Mouse (Mus musculus): ENCODE data around the gene Prss12. TPM values are rescaled to one million over a fixed set of nuclear protein-coding genes. Genes with fewer than 3 reads are reported as not detected.

The Prss12 gene
- polyA plus RNA-seq, 1 experiment from 2014 or later = 19.3 TPM

- H3K4me2 ChIP-seq (ENCODE audit: low read depth, low read length) = no peak overlapping the region
- H3K4me3 ChIP-seq (ENCODE audit: low read length) = no peak overlapping the region
- WGBS = 65% methylated on average over 6 of the region's 6 CpGs
- ATAC-seq (ENCODE audit: low read depth) = no peak
- no peaks in the 10 kb centered on the region for H3K27me3 ChIP-seq (ENCODE audit: control insufficient read depth, insufficient read depth, low read depth, low read length)
- no peak overlapping the region for H3K27ac ChIP-seq (ENCODE audit: low read length)
- no peaks in the 10 kb centered on the region for H3K4me1 ChIP-seq (replicated peaks; ENCODE audit: control insufficient read depth, insufficient read depth, low read length)
- no peaks in the 10 kb centered on the region for H3K36me3 ChIP-seq (ENCODE audit: control insufficient read depth, insufficient read depth, low read length)
- H3K9ac ChIP-seq (ENCODE audit: low read length) = no peak overlapping the region
- no peaks in the 10 kb centered on the region for H3K9me3 ChIP-seq (ENCODE audit: control insufficient read depth, low read length)
Measured at GRCm38 (mm10) chr3:123553872-123554271, 107.2 kb downstream of the Prss12 start.

DNA sequence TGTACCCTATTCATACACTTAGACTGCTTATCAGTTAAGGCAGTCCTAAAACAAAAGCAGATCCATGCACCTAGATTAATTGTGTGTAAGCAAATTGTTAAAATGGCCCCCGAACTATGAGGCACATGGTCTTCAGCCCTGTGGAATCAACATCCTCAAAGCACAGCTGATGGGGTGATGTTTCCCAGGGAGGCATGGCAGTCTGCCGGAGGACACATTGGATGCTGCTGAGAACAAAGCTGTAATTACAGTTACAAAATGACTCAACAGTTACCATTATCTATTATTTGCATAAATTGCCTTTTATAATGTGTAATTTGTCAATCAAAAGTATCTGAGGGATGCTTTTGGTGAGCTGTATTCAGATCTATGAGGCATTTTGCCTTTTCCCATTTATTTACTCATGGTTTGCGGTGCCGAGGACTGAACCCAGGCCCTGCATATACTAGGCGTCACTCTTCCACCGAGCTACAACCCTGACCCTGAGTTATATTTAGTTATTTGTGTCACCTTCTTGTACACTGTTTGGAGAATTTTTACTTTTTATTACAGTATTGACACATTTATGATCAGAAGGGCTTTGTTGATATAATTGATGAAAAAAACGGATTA is 108.6 kb downstream of the Prss12 start:
- WGBS = 84% methylated on average over 7 of the region's 7 CpGs
- ATAC-seq (ENCODE audit: low read depth) = no peak
- no peak overlapping the region for H3K4me3 ChIP-seq (ENCODE audit: low read length)

More for the DNA sequence above, 108.6 kb downstream of the Prss12 start:
- no peak overlapping the region for H3K9ac ChIP-seq (ENCODE audit: low read length)
- H3K27ac ChIP-seq (ENCODE audit: low read length) = no peak overlapping the region
- H3K9me3 ChIP-seq (ENCODE audit: control insufficient read depth, low read length) = no peaks in the 10 kb centered on the region
- H3K27me3 ChIP-seq (ENCODE audit: control insufficient read depth, insufficient read depth, low read depth, low read length) = no peaks in the 10 kb centered on the region
- H3K4me1 ChIP-seq (replicated peaks; ENCODE audit: control insufficient read depth, insufficient read depth, low read length) = no peaks in the 10 kb centered on the region
- no peak overlapping the region for H3K4me2 ChIP-seq (ENCODE audit: low read depth, low read length)
- H3K36me3 ChIP-seq (ENCODE audit: control insufficient read depth, insufficient read depth, low read length) = no peaks in the 10 kb centered on the region

Other genes with a start within 250 kb of the Prss12 start
- 9.1 and 12.1 TPM in 2 replicates for gene Synpo2, start 210.8 kb upstream of the Prss12 start, polyA plus RNA-seq (2015; fragmentation: Nextera tagmentation; extraction: Ambion mirVana)
- 66.1 and 73.7 TPM in 2 replicates for gene Sec24d, start 179.5 kb upstream of the Prss12 start, polyA plus RNA-seq (2015; fragmentation: Nextera tagmentation; extraction: Ambion mirVana)
- gene Mettl14, start 60.8 kb upstream of the Prss12 start, polyA plus RNA-seq (2015; fragmentation: Nextera tagmentation; extraction: Ambion mirVana) = 24.9 and 25.1 TPM in 2 replicates
- 0.35 and 0.50 TPM in 2 replicates for gene Ndst3, start 243.9 kb downstream of the Prss12 start, polyA plus RNA-seq (2015; fragmentation: Nextera tagmentation; extraction: Ambion mirVana)

All from lung, embryonic 16.5 days (tissue).